Mouse (Mus musculus): ENCODE data around the gene Cnp. TPM values are rescaled to one million over a fixed set of nuclear protein-coding genes. Genes with fewer than 3 reads are reported as not detected.

The Cnp gene
- polyA plus RNA-seq, 1 experiment: 10.2 TPM

GRCm38 (mm10) chr11:100559476-100559875 is 15.2 kb upstream of the Cnp start:
- no peak overlapping the region for H3ac ChIP-seq (ENCODE audit: control insufficient read depth, insufficient read length, low read depth)
- H3K79me2 ChIP-seq (ENCODE audit: control insufficient read depth, insufficient read depth): no peaks in the 10 kb centered on the region
- H3K4me3 ChIP-seq (ENCODE audit: insufficient read depth, poor library complexity, severe bottlenecking): no peak overlapping the region
- no peak for TF ChIP-seq MYOG (IDR thresholded peaks at IDR 0.05; ENCODE audit: control insufficient read depth, extremely low read depth, insufficient read length)
- TF ChIP-seq MAX (IDR thresholded peaks at IDR 0.05): no peak
- no peak for TF ChIP-seq FOSL1 (IDR thresholded peaks at IDR 0.05; ENCODE audit: insufficient read depth, low read length, poor library complexity, severe bottlenecking)
- TF ChIP-seq CEBPB (IDR thresholded peaks at IDR 0.05; ENCODE audit: low read depth): no peak
- no peak for TF ChIP-seq MYOD1 (IDR thresholded peaks at IDR 0.05; ENCODE audit: control insufficient read depth, insufficient read length, low read depth)
- no peak for TF ChIP-seq USF1 (IDR thresholded peaks at IDR 0.05; ENCODE audit: low read depth)
- no peak for TF ChIP-seq CTCF (IDR thresholded peaks at IDR 0.05; ENCODE audit: control insufficient read depth, insufficient read depth, insufficient read length)
- no peaks in the 10 kb centered on the region for H3K36me3 ChIP-seq (ENCODE audit: control insufficient read depth, insufficient read depth)
- no peaks in the 10 kb centered on the region for H3K79me3 ChIP-seq (ENCODE audit: low read depth)
- peaks cover 7% of the 10 kb centered on the region for H3K27me3 ChIP-seq (ENCODE audit: control insufficient read depth, insufficient read depth, insufficient read length)

GRCm38 (mm10) chr11:100561748-100562147 is 13.0 kb upstream of the Cnp start:
- Histone ChIP-seq H3K27me3 (ENCODE audit: control insufficient read depth, insufficient read depth, insufficient read length) (peaks cover 7% of the 10 kb centered on the region), H3K79me3 (ENCODE audit: low read depth) (no peaks in the 10 kb centered on the region), H3K4me3 (ENCODE audit: insufficient read depth, poor library complexity, severe bottlenecking) (no peak overlapping the region), H3K36me3 (ENCODE audit: control insufficient read depth, insufficient read depth) (no peaks in the 10 kb centered on the region), H3K79me2 (ENCODE audit: control insufficient read depth, insufficient read depth) (no peaks in the 10 kb centered on the region), H3ac (ENCODE audit: control insufficient read depth, insufficient read length, low read depth) (no peak overlapping the region)
- no peak for TF ChIP-seq USF1 (IDR thresholded peaks at IDR 0.05; ENCODE audit: low read depth)
- TF ChIP-seq CEBPB (IDR thresholded peaks at IDR 0.05; ENCODE audit: low read depth): no peak
- TF ChIP-seq MYOD1 (IDR thresholded peaks at IDR 0.05; ENCODE audit: control insufficient read depth, insufficient read length, low read depth): no peak
- TF ChIP-seq CTCF (IDR thresholded peaks at IDR 0.05; ENCODE audit: control insufficient read depth, insufficient read depth, insufficient read length): no peak
- TF ChIP-seq MYOG (IDR thresholded peaks at IDR 0.05; ENCODE audit: control insufficient read depth, extremely low read depth, insufficient read length): no peak
- no peak for TF ChIP-seq MAX (IDR thresholded peaks at IDR 0.05)
- no peak for TF ChIP-seq FOSL1 (IDR thresholded peaks at IDR 0.05; ENCODE audit: insufficient read depth, low read length, poor library complexity, severe bottlenecking)

GRCm38 (mm10) chr11:100564297-100564696 is 10.4 kb upstream of the Cnp start:
- H3ac ChIP-seq (ENCODE audit: control insufficient read depth, insufficient read length, low read depth): no peak overlapping the region

GRCm38 (mm10) chr11:100564703-100565102 is 10.0 kb upstream of the Cnp start:
- TF ChIP-seq MYOG (IDR thresholded peaks at IDR 0.05; ENCODE audit: control insufficient read depth, extremely low read depth, insufficient read length) (no peak), CTCF (IDR thresholded peaks at IDR 0.05; ENCODE audit: control insufficient read depth, insufficient read depth, insufficient read length) (no peak), FOSL1 (IDR thresholded peaks at IDR 0.05; ENCODE audit: insufficient read depth, low read length, poor library complexity, severe bottlenecking) (no peak), MAX (IDR thresholded peaks at IDR 0.05) (no peak), MYOD1 (IDR thresholded peaks at IDR 0.05; ENCODE audit: control insufficient read depth, insufficient read length, low read depth) (no peak), CEBPB (IDR thresholded peaks at IDR 0.05; ENCODE audit: low read depth) (no peak), USF1 (IDR thresholded peaks at IDR 0.05; ENCODE audit: low read depth) (no peak)

More at GRCm38 (mm10) chr11:100564297-100564696, 10.4 kb upstream of the Cnp start:
- peaks cover 3% of the 10 kb centered on the region for H3K27me3 ChIP-seq (ENCODE audit: control insufficient read depth, insufficient read depth, insufficient read length)
- H3K4me3 ChIP-seq (ENCODE audit: insufficient read depth, poor library complexity, severe bottlenecking): no peak overlapping the region
- no peak for TF ChIP-seq MYOD1 (IDR thresholded peaks at IDR 0.05; ENCODE audit: control insufficient read depth, insufficient read length, low read depth)
- no peak for TF ChIP-seq MAX (IDR thresholded peaks at IDR 0.05)
- no peak for TF ChIP-seq CTCF (IDR thresholded peaks at IDR 0.05; ENCODE audit: control insufficient read depth, insufficient read depth, insufficient read length)
- TF ChIP-seq MYOG (IDR thresholded peaks at IDR 0.05; ENCODE audit: control insufficient read depth, extremely low read depth, insufficient read length): no peak
- TF ChIP-seq USF1 (IDR thresholded peaks at IDR 0.05; ENCODE audit: low read depth): no peak
- no peak for TF ChIP-seq FOSL1 (IDR thresholded peaks at IDR 0.05; ENCODE audit: insufficient read depth, low read length, poor library complexity, severe bottlenecking)
- TF ChIP-seq CEBPB (IDR thresholded peaks at IDR 0.05; ENCODE audit: low read depth): no peak
- H3K36me3 ChIP-seq (ENCODE audit: control insufficient read depth, insufficient read depth): no peaks in the 10 kb centered on the region
- H3K79me3 ChIP-seq (ENCODE audit: low read depth): no peaks in the 10 kb centered on the region
- H3K79me2 ChIP-seq (ENCODE audit: control insufficient read depth, insufficient read depth): no peaks in the 10 kb centered on the region

GRCm38 (mm10) chr11:100567229-100567628 is 7.5 kb upstream of the Cnp start:
- no peaks in the 10 kb centered on the region for H3K36me3 ChIP-seq (ENCODE audit: control insufficient read depth, insufficient read depth)
- no peaks in the 10 kb centered on the region for H3K79me2 ChIP-seq (ENCODE audit: control insufficient read depth, insufficient read depth)
- no peak overlapping the region for H3K4me3 ChIP-seq (ENCODE audit: insufficient read depth, poor library complexity, severe bottlenecking)
- no peak for TF ChIP-seq USF1 (IDR thresholded peaks at IDR 0.05; ENCODE audit: low read depth)
- no peak for TF ChIP-seq MYOG (IDR thresholded peaks at IDR 0.05; ENCODE audit: control insufficient read depth, extremely low read depth, insufficient read length)
- TF ChIP-seq FOSL1 (IDR thresholded peaks at IDR 0.05; ENCODE audit: insufficient read depth, low read length, poor library complexity, severe bottlenecking): no peak
- H3K27me3 ChIP-seq (ENCODE audit: control insufficient read depth, insufficient read depth, insufficient read length): no peaks in the 10 kb centered on the region
- no peaks in the 10 kb centered on the region for H3K79me3 ChIP-seq (ENCODE audit: low read depth)
- no peak overlapping the region for H3ac ChIP-seq (ENCODE audit: control insufficient read depth, insufficient read length, low read depth)

More at GRCm38 (mm10) chr11:100564703-100565102, 10.0 kb upstream of the Cnp start:
- Histone ChIP-seq H3K27me3 (ENCODE audit: control insufficient read depth, insufficient read depth, insufficient read length) (no peaks in the 10 kb centered on the region), H3K36me3 (ENCODE audit: control insufficient read depth, insufficient read depth) (no peaks in the 10 kb centered on the region), H3K79me2 (ENCODE audit: control insufficient read depth, insufficient read depth) (no peaks in the 10 kb centered on the region), H3K4me3 (ENCODE audit: insufficient read depth, poor library complexity, severe bottlenecking) (no peak overlapping the region), H3K79me3 (ENCODE audit: low read depth) (no peaks in the 10 kb centered on the region), H3ac (ENCODE audit: control insufficient read depth, insufficient read length, low read depth) (no peak overlapping the region)

- Histone ChIP-seq H3K79me2 (ENCODE audit: control insufficient read depth, insufficient read depth) (no peaks in the 10 kb centered on the region), H3K27me3 (ENCODE audit: control insufficient read depth, insufficient read depth, insufficient read length) (no peaks in the 10 kb centered on the region), H3ac (ENCODE audit: control insufficient read depth, insufficient read length, low read depth) (no peak overlapping the region), H3K4me3 (ENCODE audit: insufficient read depth, poor library complexity, severe bottlenecking) (no peak overlapping the region), H3K79me3 (ENCODE audit: low read depth) (no peaks in the 10 kb centered on the region), H3K36me3 (ENCODE audit: control insufficient read depth, insufficient read depth) (no peaks in the 10 kb centered on the region)
- TF ChIP-seq MAX (IDR thresholded peaks at IDR 0.05) (no peak), MYOD1 (IDR thresholded peaks at IDR 0.05; ENCODE audit: control insufficient read depth, insufficient read length, low read depth) (no peak), USF1 (IDR thresholded peaks at IDR 0.05; ENCODE audit: low read depth) (no peak), FOSL1 (IDR thresholded peaks at IDR 0.05; ENCODE audit: insufficient read depth, low read length, poor library complexity, severe bottlenecking) (no peak), MYOG (IDR thresholded peaks at IDR 0.05; ENCODE audit: control insufficient read depth, extremely low read depth, insufficient read length) (no peak)
Observed at GRCm38 (mm10) chr11:100567815-100568245, 6.9 kb upstream of the Cnp start.
